Mouse (Mus musculus) hindbrain, embryonic 12.5 days (tissue): ENCODE measurements around the gene Crocc. TPM values are rescaled to one million over a fixed set of nuclear protein-coding genes. Genes with fewer than 3 reads are reported as not detected.

ENCODE experiments used
- ATAC-seq: fragments of 200-750 bp; cut with Nextera tagmentation; 2 replicates; pipeline ENCODE4 v1.8.0; 2017; ENCODE audit warnings: moderate TSS enrichment; ENCODE audit not compliant: low FRiP score
- H3K27ac ChIP-seq: fragments of 300-500 bp; sonication (generic); 2 replicates; pipeline ENCODE4 v1.5.1; 2016; ENCODE audit warnings: mild to moderate bottlenecking
- H3K27me3 ChIP-seq: fragments of 300-500 bp; sonication (generic); 2 replicates; pipeline ENCODE4 v1.6.1; 2016; ENCODE audit warnings: mild to moderate bottlenecking
- H3K36me3 ChIP-seq: fragments of 300-500 bp; sonication (generic); 2 replicates; pipeline ENCODE4 v1.6.1; 2016; ENCODE audit warnings: mild to moderate bottlenecking
- H3K4me1 ChIP-seq: fragments of 300-500 bp; sonication (generic); 2 replicates; pipeline ENCODE4 v1.6.1; 2016
- H3K4me2 ChIP-seq: fragments of 300-500 bp; sonication (generic); replicated peaks from 2 replicates; pipeline ENCODE4 v1.6.1; 2016; ENCODE audit warnings: mild to moderate bottlenecking
- H3K4me3 ChIP-seq: fragments of 300-500 bp; sonication (generic); 2 replicates; pipeline ENCODE4 v1.5.1; 2016; ENCODE audit warnings: mild to moderate bottlenecking
- H3K9ac ChIP-seq: fragments of 300-500 bp; sonication (generic); 2 replicates; pipeline ENCODE4 v1.6.1; 2016; ENCODE audit warnings: mild to moderate bottlenecking, moderate library complexity
- H3K9me3 ChIP-seq: fragments of 300-500 bp; sonication (generic); replicated peaks from 2 replicates; pipeline ENCODE4 v1.6.1; 2016; ENCODE audit warnings: mild to moderate bottlenecking
- WGBS: fragments of 180-500 bp; shearing (Covaris S2); methylation state at CpG from one replicate; pipeline ENCODE4 v1.1.7; 2016; 5-methylcytosine and 5-hydroxymethylcytosine counted together
- polyA plus RNA-seq: library from polyadenylated mRNA; unstranded; fragments of >200 nt; fragmentation: Nextera tagmentation; extraction: Ambion mirVana; gene quantifications from 2 replicates; pipeline ENCODE4 v1.2.1, GENCODE M21; 2016

Crocc gene
- polyA plus RNA-seq, 1 experiment from 2014 or later = 13.2 TPM

- no peak for ATAC-seq
- Histone ChIP-seq H3K4me1 (peaks cover 11% of the 10 kb centered on the region; the same call in 1 of the 2 replicates), H3K36me3 (peaks cover 79% of the 10 kb centered on the region), H3K9me3 (no peaks in the 10 kb centered on the region), H3K27ac (peak overlapping the region; percentile 41), H3K27me3 (0 out of 2 replicates have a peak, but pooled peaks cover 3% of the 10 kb centered on the region), H3K4me2 (no peak overlapping the region), H3K9ac (peak overlapping the region; percentile 32; the same call in 1 of the 2 replicates), H3K4me3 (no peak overlapping the region)
- WGBS = 79% methylated on average over 27 of the region's 27 CpGs
These were observed 26.5 kb downstream of the Crocc start for GRCm38 (mm10) chr4:141033606-141034549.

GRCm38 (mm10) chr4:141031733-141032132 is 28.6 kb downstream of the Crocc start:
- no peak overlapping the region for H3K4me2 ChIP-seq
- 0 out of 2 replicates have a peak, but pooled peaks cover 3% of the 10 kb centered on the region for H3K27me3 ChIP-seq
- no peaks in the 10 kb centered on the region for H3K9me3 ChIP-seq
- H3K27ac ChIP-seq = no peak overlapping the region
- H3K4me1 ChIP-seq = peaks cover 11% of the 10 kb centered on the region; the same call in 1 of the 2 replicates
- H3K36me3 ChIP-seq = peaks cover 81% of the 10 kb centered on the region
- H3K9ac ChIP-seq = no peak overlapping the region
- ATAC-seq = peak; percentile 45
- H3K4me3 ChIP-seq = no peak overlapping the region
- 20% methylated on average over 6 of the region's 6 CpGs for whole genome bisulfite sequencing

GRCm38 (mm10) chr4:141030541-141031206 is 29.7 kb downstream of the Crocc start:
- Histone ChIP-seq H3K27ac (no peak overlapping the region), H3K4me2 (no peak overlapping the region), H3K9ac (no peak overlapping the region), H3K27me3 (0 out of 2 replicates have a peak, but pooled peaks cover 3% of the 10 kb centered on the region), H3K36me3 (peaks cover 82% of the 10 kb centered on the region), H3K4me3 (no peak overlapping the region), H3K9me3 (no peaks in the 10 kb centered on the region), H3K4me1 (peaks cover 11% of the 10 kb centered on the region; the same call in 1 of the 2 replicates)
- no peak for ATAC-seq
- 90% methylated on average over 17 of the region's 18 CpGs for WGBS

GRCm38 (mm10) chr4:141024992-141025391 is 35.4 kb downstream of the Crocc start:
- H3K9me3 ChIP-seq = no peaks in the 10 kb centered on the region
- no peak for ATAC-seq

GRCm38 (mm10) chr4:141024052-141024451 is 36.3 kb downstream of the Crocc start:
- Histone ChIP-seq H3K9me3 (no peaks in the 10 kb centered on the region), H3K4me3 (no peak overlapping the region), H3K9ac (no peak overlapping the region), H3K27ac (no peak overlapping the region), H3K4me1 (peaks cover 31% of the 10 kb centered on the region), H3K27me3 (no peaks in the 10 kb centered on the region), H3K4me2 (no peak overlapping the region), H3K36me3 (peaks cover 74% of the 10 kb centered on the region)
- 82% methylated on average over 9 of the region's 9 CpGs for WGBS
- ATAC-seq = no peak

More at GRCm38 (mm10) chr4:141024992-141025391, 35.4 kb downstream of the Crocc start:
- H3K27ac ChIP-seq = no peak overlapping the region
- no peaks in the 10 kb centered on the region for H3K27me3 ChIP-seq
- no peak overlapping the region for H3K4me2 ChIP-seq
- H3K9ac ChIP-seq = no peak overlapping the region
- H3K4me3 ChIP-seq = no peak overlapping the region
- 79% methylated on average over 27 of the region's 27 CpGs for WGBS
- peaks cover 76% of the 10 kb centered on the region for H3K36me3 ChIP-seq
- peaks cover 22% of the 10 kb centered on the region for H3K4me1 ChIP-seq

GRCm38 (mm10) chr4:141021614-141021929 is 38.8 kb downstream of the Crocc start:
- H3K9ac ChIP-seq = peak overlapping the region; percentile 23
- no peaks in the 10 kb centered on the region for H3K9me3 ChIP-seq
- no peak overlapping the region for H3K4me3 ChIP-seq
- peak; percentile 46 for ATAC-seq
- H3K4me1 ChIP-seq = peaks cover 37% of the 10 kb centered on the region
- peak overlapping the region; percentile 19; the same call in 1 of the 2 replicates for H3K4me2 ChIP-seq
- 60% methylated on average over 11 of the region's 11 CpGs for WGBS
- H3K36me3 ChIP-seq = peaks cover 68% of the 10 kb centered on the region
- H3K27me3 ChIP-seq = no peaks in the 10 kb centered on the region
- peak overlapping the region; percentile 94 for H3K27ac ChIP-seq

GRCm38 (mm10) chr4:141020811-141021613 is 39.3 kb downstream of the Crocc start:
- Histone ChIP-seq H3K4me1 (peaks cover 37% of the 10 kb centered on the region), H3K36me3 (peaks cover 67% of the 10 kb centered on the region), H3K9me3 (no peaks in the 10 kb centered on the region)

GRCm38 (mm10) chr4:141020220-141020619 is 40.1 kb downstream of the Crocc start:
- H3K4me2 ChIP-seq = peak overlapping the region; percentile 19; the same call in 1 of the 2 replicates
- H3K4me3 ChIP-seq = no peak overlapping the region
- H3K36me3 ChIP-seq = peaks cover 69% of the 10 kb centered on the region
- ATAC-seq = no peak
- H3K27me3 ChIP-seq = no peaks in the 10 kb centered on the region
- peak overlapping the region; percentile 94 for H3K27ac ChIP-seq
- H3K9me3 ChIP-seq = no peaks in the 10 kb centered on the region
- peaks cover 37% of the 10 kb centered on the region for H3K4me1 ChIP-seq
- WGBS = 81% methylated on average over 17 of the region's 17 CpGs
- peak overlapping the region; percentile 23; the same call in 1 of the 2 replicates for H3K9ac ChIP-seq

More at GRCm38 (mm10) chr4:141020811-141021613, 39.3 kb downstream of the Crocc start:
- whole genome bisulfite sequencing = 21% methylated on average over 14 of the region's 14 CpGs
- peak overlapping the region; percentile 94 for H3K27ac ChIP-seq
- H3K9ac ChIP-seq = peak overlapping the region; percentile 23
- H3K4me3 ChIP-seq = no peak overlapping the region
- H3K4me2 ChIP-seq = peak overlapping the region; percentile 19
- peak; percentile 77 for ATAC-seq
- no peaks in the 10 kb centered on the region for H3K27me3 ChIP-seq

GRCm38 (mm10) chr4:141017657-141018436 is 42.5 kb downstream of the Crocc start:
- Histone ChIP-seq H3K27me3 (no peaks in the 10 kb centered on the region), H3K4me3 (no peak overlapping the region), H3K27ac (0 out of 2 replicates have a peak overlapping the region, but pooled peaks have one; percentile 8), H3K9me3 (no peaks in the 10 kb centered on the region), H3K36me3 (peaks cover 69% of the 10 kb centered on the region), H3K9ac (no peak overlapping the region), H3K4me2 (no peak overlapping the region), H3K4me1 (peaks cover 41% of the 10 kb centered on the region)
- no peak for ATAC-seq
- 84% methylated on average over 29 of the region's 29 CpGs for WGBS

GRCm38 (mm10) chr4:141016311-141016710 is 44.0 kb downstream of the Crocc start:
- H3K4me2 ChIP-seq = no peak overlapping the region
- no peaks in the 10 kb centered on the region for H3K9me3 ChIP-seq
- no peak for ATAC-seq
- H3K9ac ChIP-seq = no peak overlapping the region
- H3K4me1 ChIP-seq = peaks cover 48% of the 10 kb centered on the region
- no peaks in the 10 kb centered on the region for H3K27me3 ChIP-seq
- H3K27ac ChIP-seq = no peak overlapping the region
- 85% methylated on average over 9 of the region's 9 CpGs for WGBS
- peaks cover 65% of the 10 kb centered on the region for H3K36me3 ChIP-seq
- H3K4me3 ChIP-seq = no peak overlapping the region

GRCm38 (mm10) chr4:141015356-141015755 is 45.0 kb downstream of the Crocc start:
- Histone ChIP-seq H3K4me3 (no peak overlapping the region), H3K9me3 (no peaks in the 10 kb centered on the region), H3K36me3 (peaks cover 65% of the 10 kb centered on the region), H3K4me2 (no peak overlapping the region), H3K4me1 (peaks cover 42% of the 10 kb centered on the region), H3K9ac (no peak overlapping the region), H3K27me3 (no peaks in the 10 kb centered on the region), H3K27ac (no peak overlapping the region)
- ATAC-seq = no peak
- 83% methylated on average over 7 of the region's 7 CpGs for WGBS
